In the genomic region with DNA sequence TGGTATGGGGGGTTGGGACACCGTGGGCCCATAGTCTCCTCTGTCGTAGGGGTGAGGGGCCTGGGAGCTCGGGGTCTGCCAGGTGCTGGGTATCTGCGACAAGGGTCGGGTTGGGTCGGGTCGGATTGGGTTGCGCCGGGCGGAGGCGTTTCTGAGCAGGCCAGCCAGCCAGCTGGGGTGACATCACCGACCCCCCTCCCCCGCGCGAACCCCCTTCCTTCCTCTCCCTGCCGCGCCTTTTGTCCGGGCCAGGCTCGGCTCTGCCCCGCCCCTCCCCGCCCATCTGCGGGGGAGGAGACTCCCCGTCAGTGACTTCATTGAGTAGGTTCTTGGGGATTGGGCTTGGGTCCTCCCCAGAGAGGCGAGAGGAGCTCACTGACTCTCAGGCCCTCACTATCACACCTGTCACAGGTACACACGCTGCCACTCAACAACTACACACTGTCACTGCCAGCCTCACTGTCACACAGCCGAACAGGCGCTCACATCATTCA, we compare ENCODE assay signal across 8 mouse cellular contexts. TPM values are rescaled to one million over a fixed set of nuclear protein-coding genes. Genes with fewer than 3 reads are reported as not detected.
DNase-seq lines count a peak whose midpoint lies in the region; ATAC-seq and TF ChIP-seq lines count a peak whose summit lies in the region.

No protein-coding gene starts in this region.

- peak overlapping the region; percentile 78 for H3K4me2 ChIP-seq in embryonic facial prominence, embryonic 13.5 days
- H3K4me2 ChIP-seq in heart, embryonic 12.5 days: peak overlapping the region; percentile 82
- peak overlapping the region; percentile 88 for H3K4me2 ChIP-seq in kidney, postnatal 0 days (ENCODE audit: low read length)
- H3K4me2 ChIP-seq in liver, embryonic 14.5 days (ENCODE audit: low read depth): peak overlapping the region; percentile 76
- peak overlapping the region; percentile 82 for H3K4me2 ChIP-seq in neural tube, embryonic 11.5 days (ENCODE audit: low read depth)
- H3K4me2 ChIP-seq in stomach, postnatal 0 days (replicated peaks; ENCODE audit: low read depth): peak overlapping the region; percentile 85

- peaks cover 15% of the 10 kb centered on the region for H3K27me3 ChIP-seq in embryonic facial prominence, embryonic 13.5 days
- peaks cover 20% of the 10 kb centered on the region for H3K27me3 ChIP-seq in heart, embryonic 12.5 days (replicated peaks)
- H3K27me3 ChIP-seq in kidney, postnatal 0 days (ENCODE audit: insufficient read depth, low read length): no peaks in the 10 kb centered on the region; the same call in 1 of the 2 replicates
- H3K27me3 ChIP-seq in liver, embryonic 14.5 days (ENCODE audit: control insufficient read depth, insufficient read depth, low read length): peaks cover 34% of the 10 kb centered on the region
- H3K27me3 ChIP-seq in neural tube, embryonic 11.5 days (ENCODE audit: control insufficient read depth, insufficient read depth, low read length): 0 out of 2 replicates have a peak, but pooled peaks cover 2% of the 10 kb centered on the region
- H3K27me3 ChIP-seq in stomach, postnatal 0 days (ENCODE audit: control insufficient read depth, insufficient read depth, low read length): no peaks in the 10 kb centered on the region

- peak; percentile 93 to 94 for DNase-seq in B cell, adult 2 months
- DNase-seq in adrenal gland, postnatal 25 days: peak; percentile 87
- DNase-seq in kidney, postnatal 0 days (ENCODE audit: low spot score): peak; percentile 86
- peak; percentile 15 to 51 (median 34) for DNase-seq in liver, embryonic 14.5 days (ENCODE audit: low read depth in 3 of 3, low spot score in 3 of 3)
- DNase-seq in neural tube, embryonic 11.5 days (ENCODE audit: low spot score): peak; percentile 91
- DNase-seq in stomach, postnatal 0 days (ENCODE audit: low spot score): peak; percentile 92

- peak overlapping the region; percentile 91 for H3K27ac ChIP-seq in embryonic facial prominence, embryonic 13.5 days
- H3K27ac ChIP-seq in heart, embryonic 12.5 days (ENCODE audit: poor library complexity, severe bottlenecking): peak overlapping the region; percentile 98
- peak overlapping the region; percentile 90 for H3K27ac ChIP-seq in kidney, postnatal 0 days
- no peak overlapping the region for H3K27ac ChIP-seq in liver, embryonic 14.5 days
- H3K27ac ChIP-seq in neural tube, embryonic 11.5 days (ENCODE audit: low read depth, low read length): peak overlapping the region; percentile 93
- peak overlapping the region; percentile 95 for H3K27ac ChIP-seq in stomach, postnatal 0 days (replicated peaks)

- WGBS in embryonic facial prominence, embryonic 13.5 days: under 1% methylated on average over 24 of the region's 27 CpGs
- under 1% methylated on average over 16 of the region's 27 CpGs for WGBS in heart, embryonic 12.5 days
- under 1% methylated on average over 25 of the region's 27 CpGs for WGBS in kidney, postnatal 0 days
- 3% methylated on average over 22 of the region's 27 CpGs for WGBS in liver, embryonic 14.5 days (ENCODE audit: insufficient replicate concordance)
- WGBS in neural tube, embryonic 11.5 days: under 1% methylated on average over 14 of the region's 27 CpGs
- WGBS in stomach, postnatal 0 days: 2% methylated on average over 22 of the region's 27 CpGs

- H3K4me1 ChIP-seq in embryonic facial prominence, embryonic 13.5 days: peaks cover 49% of the 10 kb centered on the region
- peaks cover 55% of the 10 kb centered on the region for H3K4me1 ChIP-seq in heart, embryonic 12.5 days (replicated peaks)
- peaks cover 14% of the 10 kb centered on the region for H3K4me1 ChIP-seq in kidney, postnatal 0 days (replicated peaks; ENCODE audit: insufficient read depth, low read length)
- H3K4me1 ChIP-seq in liver, embryonic 14.5 days (replicated peaks; ENCODE audit: control insufficient read depth in 2 of 2, insufficient read depth in 2 of 2, low read length in 1 of 2): peaks cover 0 to 2% of the 10 kb centered on the region in 2 experiments; a peak in 1 of 4 replicates
- H3K4me1 ChIP-seq in neural tube, embryonic 11.5 days (ENCODE audit: control insufficient read depth, insufficient read depth, low read length): peaks cover 32% of the 10 kb centered on the region
- no peaks in the 10 kb centered on the region for H3K4me1 ChIP-seq in stomach, postnatal 0 days (replicated peaks; ENCODE audit: control insufficient read depth, insufficient read depth)

- H3K4me3 ChIP-seq in embryonic facial prominence, embryonic 13.5 days: peak overlapping the region; percentile 76
- peak overlapping the region; percentile 69 for H3K4me3 ChIP-seq in heart, embryonic 12.5 days
- peak overlapping the region; percentile 70 for H3K4me3 ChIP-seq in kidney, postnatal 0 days (replicated peaks; ENCODE audit: low read depth, low read length)
- H3K4me3 ChIP-seq in liver, embryonic 14.5 days (ENCODE audit: insufficient read depth in 1 of 2, low read depth in 2 of 2, low read length in 2 of 2): peak overlapping the region; percentile 53 to 56
- H3K4me3 ChIP-seq in neural tube, embryonic 11.5 days (ENCODE audit: low read depth, low read length): peak overlapping the region; percentile 72
- H3K4me3 ChIP-seq in stomach, postnatal 0 days (ENCODE audit: low read depth, low read length): peak overlapping the region; percentile 72

- H3K9me3 ChIP-seq in embryonic facial prominence, embryonic 13.5 days: no peaks in the 10 kb centered on the region
- no peaks in the 10 kb centered on the region for H3K9me3 ChIP-seq in heart, embryonic 12.5 days (replicated peaks)
- no peaks in the 10 kb centered on the region for H3K9me3 ChIP-seq in kidney, postnatal 0 days (replicated peaks; ENCODE audit: low read length)
- no peaks in the 10 kb centered on the region for H3K9me3 ChIP-seq in liver, embryonic 14.5 days (ENCODE audit: control insufficient read depth, low read length)
- no peaks in the 10 kb centered on the region for H3K9me3 ChIP-seq in neural tube, embryonic 11.5 days (ENCODE audit: control insufficient read depth, low read length)
- H3K9me3 ChIP-seq in stomach, postnatal 0 days (ENCODE audit: control insufficient read depth, low read length): no peaks in the 10 kb centered on the region

- peak; percentile 79 for ATAC-seq in embryonic facial prominence, embryonic 13.5 days (ENCODE audit: insufficient number of reproducible peaks, insufficient read depth, low FRiP score, low TSS enrichment, low read depth)
- peak; percentile 79 for ATAC-seq in heart, embryonic 12.5 days (ENCODE audit: insufficient number of reproducible peaks, low FRiP score)
- peak; percentile 71 for ATAC-seq in kidney, postnatal 0 days (replicated peaks; ENCODE audit: low FRiP score, low read depth)
- ATAC-seq in liver, embryonic 14.5 days (ENCODE audit: insufficient read depth): peak; percentile 65
- ATAC-seq in neural tube, embryonic 11.5 days (ENCODE audit: insufficient read depth, low FRiP score, low TSS enrichment): peak; percentile 64
- ATAC-seq in stomach, postnatal 0 days (ENCODE audit: low FRiP score, low TSS enrichment): peak; percentile 78

- TF ChIP-seq EP300 in liver, embryonic 14.5 days (IDR thresholded peaks at IDR 0.05; ENCODE audit: low read depth): no peak
- no peak for TF ChIP-seq EP300 in stomach, postnatal 0 days (optimal IDR thresholded peaks at IDR 0.05)

- no peak for TF ChIP-seq CTCF in kidney, postnatal 0 days (IDR thresholded peaks at IDR 0.05; ENCODE audit: low read depth)
- TF ChIP-seq CTCF in liver, embryonic 14.5 days (IDR thresholded peaks at IDR 0.05; ENCODE audit: low read depth): no peak
- TF ChIP-seq CTCF in stomach, postnatal 0 days (IDR thresholded peaks at IDR 0.05; ENCODE audit: low read depth): no peak

- peak overlapping the region; percentile 88 for H3K9ac ChIP-seq in embryonic facial prominence, embryonic 13.5 days
- H3K9ac ChIP-seq in heart, embryonic 12.5 days: peak overlapping the region; percentile 92
- H3K9ac ChIP-seq in kidney, postnatal 0 days (ENCODE audit: low read depth, low read length): peak overlapping the region; percentile 72
- H3K9ac ChIP-seq in liver, embryonic 14.5 days (replicated peaks): peak overlapping the region; percentile 59
- peak overlapping the region; percentile 88 for H3K9ac ChIP-seq in neural tube, embryonic 11.5 days (ENCODE audit: low read length)
- peak overlapping the region; percentile 92 for H3K9ac ChIP-seq in stomach, postnatal 0 days (ENCODE audit: low read length)

- peaks cover 14% of the 10 kb centered on the region; the same call in 1 of the 2 replicates for H3K36me3 ChIP-seq in embryonic facial prominence, embryonic 13.5 days
- H3K36me3 ChIP-seq in heart, embryonic 12.5 days: peaks cover 4% of the 10 kb centered on the region; the same call in 1 of the 2 replicates
- no peaks in the 10 kb centered on the region for H3K36me3 ChIP-seq in kidney, postnatal 0 days (ENCODE audit: insufficient read depth, low read length)
- no peaks in the 10 kb centered on the region for H3K36me3 ChIP-seq in liver, embryonic 14.5 days (replicated peaks; ENCODE audit: control insufficient read depth, insufficient read depth, low read depth)
- H3K36me3 ChIP-seq in neural tube, embryonic 11.5 days (ENCODE audit: control insufficient read depth, insufficient read depth, low read length): peaks cover 2% of the 10 kb centered on the region
- H3K36me3 ChIP-seq in stomach, postnatal 0 days (ENCODE audit: control insufficient read depth, insufficient read depth, low read length): no peaks in the 10 kb centered on the region

RNA-seq across cellular contexts. Expression of a gene that starts 0.5 kb away (rescaled TPM):
- total RNA-seq in adrenal gland, postnatal 25 days (2021): 12.5 TPM in 2 replicates
- 7.2 and 8.0 TPM in 2 replicates for polyA plus RNA-seq in embryonic facial prominence, embryonic 13.5 days (2015; fragmentation: Nextera tagmentation; extraction: Ambion mirVana)
- polyA plus RNA-seq in heart, embryonic 12.5 days (2016; fragmentation: Nextera tagmentation; extraction: Ambion mirVana): 15.6 and 17.7 TPM in 2 replicates
- polyA plus RNA-seq in kidney, postnatal 0 days (2015; fragmentation: Nextera tagmentation; extraction: Ambion mirVana): 4.6 and 5.3 TPM in 2 replicates
- polyA plus RNA-seq in liver, embryonic 14.5 days (2012; rRNA removed): 0.90 and 1.3 TPM in 2 replicates
- polyA plus RNA-seq in liver, embryonic 14.5 days (2014; fragmentation: Nextera tagmentation; extraction: Ambion mirVana): 0.43 and 0.54 TPM in 2 replicates
- polyA plus RNA-seq in neural tube, embryonic 11.5 days (2014; fragmentation: Nextera tagmentation; extraction: Ambion mirVana): 21.3 and 21.5 TPM in 2 replicates
- polyA plus RNA-seq in stomach, postnatal 0 days (2015; fragmentation: Nextera tagmentation; extraction: Ambion mirVana): 9.0 and 9.4 TPM in 2 replicates

RNA-seq across cellular contexts. Expression of a gene that starts 19.3 kb away (rescaled TPM):
- not detected in 2 replicates for total RNA-seq in adrenal gland, postnatal 25 days (2021)
- 0.25 and 1.2 TPM in 2 replicates for polyA plus RNA-seq in embryonic facial prominence, embryonic 13.5 days (2015; fragmentation: Nextera tagmentation; extraction: Ambion mirVana)
- polyA plus RNA-seq in heart, embryonic 12.5 days (2016; fragmentation: Nextera tagmentation; extraction: Ambion mirVana): 0.23 and 0.49 TPM in 2 replicates
- polyA plus RNA-seq in kidney, postnatal 0 days (2015; fragmentation: Nextera tagmentation; extraction: Ambion mirVana): 0.37 and 0.66 TPM in 2 replicates
- polyA plus RNA-seq in liver, embryonic 14.5 days (2012; rRNA removed): 0.07 TPM in 1 of 2 replicates, not detected in the other
- polyA plus RNA-seq in liver, embryonic 14.5 days (2014; fragmentation: Nextera tagmentation; extraction: Ambion mirVana): 0.16 and 0.44 TPM in 2 replicates
- polyA plus RNA-seq in neural tube, embryonic 11.5 days (2014; fragmentation: Nextera tagmentation; extraction: Ambion mirVana): 0.39 and 0.56 TPM in 2 replicates
- polyA plus RNA-seq in stomach, postnatal 0 days (2015; fragmentation: Nextera tagmentation; extraction: Ambion mirVana): 0.41 and 0.46 TPM in 2 replicates

RNA-seq across cellular contexts. Expression of a gene that starts 33.7 kb away (rescaled TPM):
- 0.57 and 0.73 TPM in 2 replicates for total RNA-seq in adrenal gland, postnatal 25 days (2021)
- polyA plus RNA-seq in embryonic facial prominence, embryonic 13.5 days (2015; fragmentation: Nextera tagmentation; extraction: Ambion mirVana): 1.4 and 2.3 TPM in 2 replicates
- 3.4 and 3.9 TPM in 2 replicates for polyA plus RNA-seq in heart, embryonic 12.5 days (2016; fragmentation: Nextera tagmentation; extraction: Ambion mirVana)
- polyA plus RNA-seq in kidney, postnatal 0 days (2015; fragmentation: Nextera tagmentation; extraction: Ambion mirVana): 0.34 and 0.64 TPM in 2 replicates
- polyA plus RNA-seq in liver, embryonic 14.5 days (2012; rRNA removed): 0.12 and 0.16 TPM in 2 replicates
- polyA plus RNA-seq in liver, embryonic 14.5 days (2014; fragmentation: Nextera tagmentation; extraction: Ambion mirVana): 0.08 and 0.14 TPM in 2 replicates
- 2.7 and 3.6 TPM in 2 replicates for polyA plus RNA-seq in neural tube, embryonic 11.5 days (2014; fragmentation: Nextera tagmentation; extraction: Ambion mirVana)
- polyA plus RNA-seq in stomach, postnatal 0 days (2015; fragmentation: Nextera tagmentation; extraction: Ambion mirVana): 6.1 and 6.5 TPM in 2 replicates

RNA-seq across cellular contexts. Expression of a gene that starts 50.2 kb away (rescaled TPM):
- total RNA-seq in adrenal gland, postnatal 25 days (2021): 299 and 392 TPM in 2 replicates
- 530 and 567 TPM in 2 replicates for polyA plus RNA-seq in embryonic facial prominence, embryonic 13.5 days (2015; fragmentation: Nextera tagmentation; extraction: Ambion mirVana)
- polyA plus RNA-seq in heart, embryonic 12.5 days (2016; fragmentation: Nextera tagmentation; extraction: Ambion mirVana): 568 and 582 TPM in 2 replicates
- 356 and 406 TPM in 2 replicates for polyA plus RNA-seq in kidney, postnatal 0 days (2015; fragmentation: Nextera tagmentation; extraction: Ambion mirVana)
- polyA plus RNA-seq in liver, embryonic 14.5 days (2012; rRNA removed): 48.9 and 80.0 TPM in 2 replicates
- 176 and 191 TPM in 2 replicates for polyA plus RNA-seq in liver, embryonic 14.5 days (2014; fragmentation: Nextera tagmentation; extraction: Ambion mirVana)
- 664 and 691 TPM in 2 replicates for polyA plus RNA-seq in neural tube, embryonic 11.5 days (2014; fragmentation: Nextera tagmentation; extraction: Ambion mirVana)
- polyA plus RNA-seq in stomach, postnatal 0 days (2015; fragmentation: Nextera tagmentation; extraction: Ambion mirVana): 280 and 282 TPM in 2 replicates

Comparison
In these comparisons a context has a peak if more than half of its experiments do, and no peak if none do; other contexts are left out.
1. DNase-seq: peak in every context shown above with its lines; median percentile 94 in B cell, adult 2 months; 92 in stomach, postnatal 0 days; 91 in neural tube, embryonic 11.5 days; 87 in adrenal gland, postnatal 25 days; 86 in kidney, postnatal 0 days; 34 in liver, embryonic 14.5 days.